Mouse (Mus musculus) heart, postnatal 0 days (tissue): Measurements from ENCODE around the gene Zswim3. TPM values are rescaled to one million over a fixed set of nuclear protein-coding genes. Genes with fewer than 3 reads are reported as not detected.

Experiments used
- ATAC-seq: fragments of 200-750 bp; cut with Nextera tagmentation; 2 replicates; pipeline ENCODE4 v1.8.0; 2017; ENCODE audit warnings: low read depth, moderate number of reproducible peaks, moderate library complexity; ENCODE audit not compliant: insufficient read depth
- DNase-seq: peaks from one replicate; pipeline ENCODE4 v3.0.0-alpha.2; 2016; ENCODE audit warnings: low spot score
- H3K27ac ChIP-seq: fragments of 300-500 bp; sonication (generic); 2 replicates; pipeline ENCODE4 v1.5.1; 2014; ENCODE audit warnings: low read depth, mild to moderate bottlenecking
- H3K27me3 ChIP-seq: fragments of 300-500 bp; sonication (generic); 2 replicates; pipeline ENCODE4 v1.6.1; 2014; ENCODE audit warnings: low read length, mixed read lengths; ENCODE audit not compliant: control insufficient read depth, insufficient read depth
- H3K36me3 ChIP-seq: fragments of 300-500 bp; sonication (generic); replicated peaks from 2 replicates; pipeline ENCODE4 v1.6.1; 2014; ENCODE audit warnings: low read length, mixed read lengths; ENCODE audit not compliant: control insufficient read depth, insufficient read depth
- H3K4me1 ChIP-seq: fragments of 300-500 bp; sonication (generic); 2 replicates; pipeline ENCODE4 v1.6.1; 2014; ENCODE audit warnings: antibody characterized with exemption; ENCODE audit not compliant: control insufficient read depth, insufficient read depth
- H3K4me2 ChIP-seq: fragments of 300-500 bp; sonication (generic); 2 replicates; pipeline ENCODE4 v1.6.1; 2014; ENCODE audit warnings: low read depth, mild to moderate bottlenecking, low read length, moderate library complexity
- H3K4me3 ChIP-seq: fragments of 300-500 bp; sonication (generic); 2 replicates; pipeline ENCODE4 v1.5.1; 2014; ENCODE audit warnings: low read depth, low read length
- H3K9ac ChIP-seq: fragments of 300-500 bp; sonication (generic); replicated peaks from 2 replicates; pipeline ENCODE4 v1.6.1; 2014; ENCODE audit warnings: low read depth, low read length, mixed read lengths
- H3K9me3 ChIP-seq: fragments of 300-500 bp; sonication (generic); replicated peaks from 2 replicates; pipeline ENCODE4 v1.6.1; 2016; ENCODE audit warnings: low read length; ENCODE audit not compliant: control insufficient read depth
- CTCF ChIP-seq: IDR thresholded peaks from 2 replicates; pipeline ENCODE4 v1.5.1; 2016; ENCODE audit warnings: antibody characterized with exemption, control low read depth, low read depth
- EP300 ChIP-seq: IDR thresholded peaks from 2 replicates; pipeline ENCODE4 v1.6.1; 2016; ENCODE audit warnings: antibody characterized with exemption, low read depth
- WGBS: fragments of 180-500 bp; shearing (Covaris S2); extraction: QIAGEN DNeasy Blood & Tissue Kit; methylation state at CpG from one replicate; pipeline ENCODE4 v1.1.7; 2014; 5-methylcytosine and 5-hydroxymethylcytosine counted together
- polyA plus RNA-seq: library from polyadenylated mRNA; unstranded; fragments of >200 nt; fragmentation: Nextera tagmentation; extraction: Ambion mirVana; gene quantifications from 2 replicates; pipeline ENCODE4 v1.2.1, GENCODE M21; 2015
- total RNA-seq: library from RNA; depleted of rRNA; stranded (reverse); fragments of >200 nt; gene quantifications from 2 replicates; pipeline ENCODE4 v1.2.3, GENCODE M21; 2014; ENCODE audit warnings: low replicate concordance

Gene Zswim3
- total and polyA plus RNA-seq, 2 experiments from 2014 or later: 2.8 to 3.4 TPM

DNA sequence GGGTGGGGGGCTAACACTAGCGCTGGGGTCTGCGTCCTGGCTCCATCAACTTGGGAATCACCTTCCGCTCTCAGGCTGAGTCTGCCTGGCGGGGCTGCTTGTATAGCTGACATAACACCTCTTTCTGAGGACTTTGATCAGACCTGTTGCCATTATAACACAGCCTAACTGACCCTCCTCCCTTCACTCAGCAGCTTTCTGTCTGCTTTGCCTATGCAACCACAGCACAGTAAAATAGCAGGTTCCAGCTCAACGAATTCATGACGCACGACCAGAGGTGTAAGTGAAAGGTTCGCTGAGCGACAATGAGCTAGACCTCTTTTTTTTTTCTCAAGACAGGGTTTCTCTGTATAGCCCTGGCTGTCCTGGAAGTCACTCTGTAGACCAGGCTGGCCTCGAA is 26.1 kb downstream of the Zswim3 start:
- Histone ChIP-seq H3K4me2 (no peak overlapping the region), H3K36me3 (peaks cover 35% of the 10 kb centered on the region), H3K9me3 (no peaks in the 10 kb centered on the region), H3K9ac (no peak overlapping the region), H3K4me1 (peaks cover 9% of the 10 kb centered on the region), H3K4me3 (no peak overlapping the region), H3K27ac (no peak overlapping the region), H3K27me3 (no peaks in the 10 kb centered on the region)
- TF ChIP-seq EP300 (no peak), CTCF (no peak)
- 81% methylated on average over 10 of the region's 10 CpGs for WGBS
- ATAC-seq: no peak
- DNase-seq: no peak

GRCm38 (mm10) chr2:164832032-164832747 is 27.3 kb downstream of the Zswim3 start:
- 54% methylated on average over 16 of the region's 16 CpGs for WGBS
- H3K27me3 ChIP-seq: no peaks in the 10 kb centered on the region
- peak overlapping the region; percentile 76 for H3K4me3 ChIP-seq
- no peaks in the 10 kb centered on the region for H3K9me3 ChIP-seq
- peak overlapping the region; percentile 76 for H3K4me2 ChIP-seq
- peak overlapping the region; percentile 59; the same call in 1 of the 2 replicates for H3K9ac ChIP-seq
- H3K4me1 ChIP-seq: peaks cover 9% of the 10 kb centered on the region
- H3K27ac ChIP-seq: peak overlapping the region; percentile 90
- DNase-seq: no peak
- H3K36me3 ChIP-seq: peaks cover 35% of the 10 kb centered on the region
- TF ChIP-seq EP300 (no peak), CTCF (no peak)
- no peak for ATAC-seq

- ATAC-seq: peak; percentile 80
- Histone ChIP-seq H3K27me3 (no peaks in the 10 kb centered on the region), H3K27ac (peak within 1 kb of the TSS; percentile 90), H3K9me3 (no peaks in the 10 kb centered on the region), H3K4me1 (peaks cover 9% of the 10 kb centered on the region), H3K9ac (peak within 1 kb of the TSS; percentile 59), H3K4me2 (peak within 1 kb of the TSS; percentile 76), H3K36me3 (peaks cover 35% of the 10 kb centered on the region), H3K4me3 (peak within 1 kb of the TSS; percentile 76)
- WGBS: under 1% methylated on average over 35 of the region's 35 CpGs
- TF ChIP-seq EP300: no peak
- peak; percentile 78 for TF ChIP-seq CTCF
- DNase-seq: peak; percentile 76
Measured at GRCm38 (mm10) chr2:164832748-164833301, 27.9 kb downstream of the Zswim3 start, which contains the start of gene Ctsa. Gene Ctsa, plus strand, starts transcription at chr2:164832873.

- Histone ChIP-seq H3K4me1 (peaks cover 9% of the 10 kb centered on the region), H3K27ac (peak within 1 kb of the TSS; percentile 90), H3K4me3 (peak within 1 kb of the TSS; percentile 76), H3K4me2 (peak within 1 kb of the TSS; percentile 76), H3K27me3 (no peaks in the 10 kb centered on the region), H3K9me3 (no peaks in the 10 kb centered on the region), H3K9ac (peak within 1 kb of the TSS; percentile 59), H3K36me3 (peaks cover 35% of the 10 kb centered on the region)
- WGBS: under 1% methylated on average over 31 of the region's 31 CpGs
- peak; percentile 92 for ATAC-seq
- DNase-seq: peak; percentile 94
- TF ChIP-seq CTCF (0 out of 2 replicates have a peak, but pooled peaks have one; percentile 2), EP300 (no peak; the same call in 1 of the 2 replicates)
Measured at GRCm38 (mm10) chr2:164833314-164833959, 28.5 kb downstream of the Zswim3 start, which contains the start of gene Neurl2. Gene Neurl2, minus strand, starts transcription at chr2:164833456.

- no peak for DNase-seq
Measured at GRCm38 (mm10) chr2:164834531-164834930, 29.6 kb downstream of the Zswim3 start.

More at GRCm38 (mm10) chr2:164834531-164834930, 29.6 kb downstream of the Zswim3 start:
- Histone ChIP-seq H3K4me3 (peak overlapping the region; percentile 76), H3K4me1 (peaks cover 9% of the 10 kb centered on the region), H3K4me2 (peak overlapping the region; percentile 76), H3K27me3 (no peaks in the 10 kb centered on the region), H3K9me3 (no peaks in the 10 kb centered on the region), H3K27ac (peak overlapping the region; percentile 90; the same call in 1 of the 2 replicates), H3K9ac (peak overlapping the region; percentile 59), H3K36me3 (peaks cover 42% of the 10 kb centered on the region)
- TF ChIP-seq EP300 (no peak), CTCF (no peak)
- ATAC-seq: no peak
- 36% methylated on average over 8 of the region's 8 CpGs for WGBS
